Mouse (Mus musculus) bone marrow macrophage, adult 2 months (primary cell): ENCODE measurements at regions not wholly inside any gene's neighbourhood (a gene's known extent, or its start where the extent isn't known, plus 50 kb on each side); places are given as distances from the start of the nearest gene placed in this dataset.

Experiments used
- CTCF ChIP-seq: IDR thresholded peaks from 2 replicates; pipeline ENCODE4 v1.5.1; 2012; ENCODE audit warnings: low read depth, mild to moderate bottlenecking, low read length, moderate library complexity
- POLR2A ChIP-seq: IDR thresholded peaks from 2 replicates; pipeline ENCODE4 v1.6.1; 2012; ENCODE audit warnings: mild to moderate bottlenecking, low read depth, low read length, borderline replicate concordance

DNA sequence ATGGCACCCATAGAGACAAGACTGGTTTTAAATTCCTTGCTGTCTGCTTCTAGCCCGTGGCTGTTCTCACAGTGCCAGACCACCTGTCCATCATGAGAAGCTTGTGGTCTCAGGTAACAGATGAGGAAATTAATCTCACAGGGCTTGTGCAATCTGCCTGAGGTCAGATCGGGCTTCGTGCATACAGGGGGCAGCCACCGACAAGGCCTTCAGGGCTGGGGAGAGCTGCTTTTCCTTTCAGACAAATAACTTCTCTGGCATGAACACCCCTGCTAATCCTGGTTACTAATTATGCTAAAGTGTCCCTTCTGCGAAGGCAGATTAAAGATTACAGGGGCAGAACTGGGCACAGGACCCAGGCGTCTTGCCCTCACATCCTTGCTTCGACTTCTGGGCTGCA, 130.8 kb upstream of the Tmem45b start:
- TF ChIP-seq CTCF (no peak), POLR2A (no peak)
